Mouse (Mus musculus) right cerebral cortex, adult 18-20 months (tissue): ENCODE measurements around the gene Tmem100.

ENCODE experiments used
- DNase-seq: peaks from one replicate; pipeline ENCODE4 v3.0.0; 2022; ENCODE audit warnings: mixed read lengths

The Tmem100 gene

DNA sequence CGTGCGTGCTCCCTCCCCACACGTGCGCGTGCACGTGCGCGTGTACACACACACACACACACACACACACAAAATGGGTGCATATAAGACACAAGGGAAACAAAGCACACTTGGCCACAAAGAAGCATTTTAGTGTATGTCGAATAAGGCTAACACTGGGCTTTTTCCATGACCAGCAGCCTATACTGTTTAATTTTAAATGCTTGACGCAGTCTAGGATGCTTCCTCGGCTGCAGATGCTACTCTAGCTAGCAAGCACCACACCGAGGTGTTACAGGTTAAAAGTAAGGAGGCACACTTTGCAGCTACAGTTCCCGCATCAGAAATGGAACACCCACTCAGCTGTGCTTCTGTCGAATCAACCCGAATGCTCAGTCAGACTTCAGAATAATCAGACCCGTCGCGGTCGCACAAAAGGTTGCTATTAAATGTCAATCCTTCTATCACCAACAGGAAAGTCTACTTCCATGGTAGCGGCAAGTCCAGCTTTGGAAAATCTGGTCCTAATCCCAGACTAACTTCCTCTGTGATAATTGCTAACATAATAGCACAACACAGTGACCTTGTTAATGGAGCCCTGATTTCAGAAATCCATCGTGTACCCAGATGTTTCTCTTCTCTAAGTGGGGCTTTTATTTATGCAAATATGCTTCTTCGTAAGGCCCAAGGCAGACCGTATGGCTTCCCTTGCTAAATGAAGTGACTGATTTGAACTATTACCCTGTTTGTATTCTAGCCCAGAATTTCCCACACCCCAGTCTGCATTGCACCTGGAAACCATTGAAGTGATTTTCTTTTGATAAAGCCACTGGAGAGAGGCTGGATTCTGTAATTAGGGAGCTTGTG is 36.5 kb downstream of the Tmem100 start:
- DNase-seq = no peak

GRCm38 (mm10) chr11:90071747-90072146 is 41.6 kb downstream of the Tmem100 start:
- DNase-seq = no peak

DNA sequence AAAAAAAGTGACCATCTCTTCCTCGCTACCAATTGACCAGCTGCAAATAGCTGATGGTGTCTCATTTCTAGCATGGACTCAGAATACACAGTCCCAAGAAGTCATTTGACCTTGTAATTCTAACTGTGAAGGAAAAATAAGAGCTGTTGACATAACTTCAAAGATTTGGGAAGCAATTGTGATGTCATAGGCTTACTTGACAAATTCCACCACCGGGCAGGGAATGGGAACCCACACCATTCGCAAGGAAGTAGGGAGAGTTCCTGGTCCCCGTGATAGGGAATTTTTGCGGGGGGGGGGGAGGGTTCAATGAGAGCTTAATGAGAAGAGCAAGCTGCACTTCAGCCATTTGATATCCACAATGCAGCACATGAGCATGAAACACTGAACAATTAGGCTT is 43.1 kb downstream of the Tmem100 start:
- no peak for DNase-seq

DNA sequence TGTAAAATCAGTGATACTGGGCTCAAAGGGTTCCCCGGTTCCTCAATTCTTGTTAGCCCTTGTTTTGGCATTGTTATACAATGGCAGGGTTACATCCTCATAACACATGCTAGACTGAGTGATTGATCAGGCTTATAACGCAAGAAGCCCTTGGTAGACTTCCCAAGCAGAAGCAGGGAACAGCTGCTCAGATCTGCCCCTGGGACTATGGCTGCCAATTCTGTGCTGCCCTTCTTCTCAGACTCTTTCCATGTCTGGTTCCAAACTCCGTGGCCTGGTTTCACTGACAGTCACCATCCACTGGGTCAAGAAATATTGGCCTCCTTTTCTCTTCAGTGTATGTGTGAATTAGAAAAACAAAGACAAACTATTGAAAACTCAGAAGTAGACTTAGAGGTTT is 46.5 kb downstream of the Tmem100 start:
- no peak for DNase-seq

DNA sequence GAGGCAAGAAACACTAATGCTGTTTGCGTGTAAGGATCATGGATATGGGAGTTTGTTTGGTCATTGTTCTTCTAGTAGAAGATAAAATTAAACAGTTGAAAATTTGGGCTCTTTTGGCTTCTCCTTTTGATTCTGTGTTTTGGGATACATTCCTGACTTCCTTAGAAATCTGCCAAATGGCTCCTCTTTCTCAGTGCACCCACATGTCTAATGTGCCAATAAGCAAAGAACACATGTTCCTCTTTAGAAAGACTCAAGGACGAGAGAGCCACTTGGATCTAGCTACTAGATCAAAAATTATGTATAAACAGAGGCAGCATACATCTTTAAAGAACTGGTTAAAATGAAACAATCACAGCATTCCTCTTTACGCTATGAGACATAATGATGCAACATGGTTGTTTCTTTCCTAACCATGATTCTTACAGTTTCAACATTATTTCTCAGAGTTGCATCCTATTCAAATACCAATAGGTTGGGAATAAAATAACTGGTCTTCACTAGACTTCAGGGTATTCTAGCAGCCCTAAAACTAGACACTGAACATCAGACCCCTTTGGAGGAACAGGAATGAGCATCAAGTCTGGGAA is 50.6 kb downstream of the Tmem100 start:
- DNase-seq = no peak

GRCm38 (mm10) chr11:90081820-90082596 is 51.9 kb downstream of the Tmem100 start:
- DNase-seq = no peak

DNA sequence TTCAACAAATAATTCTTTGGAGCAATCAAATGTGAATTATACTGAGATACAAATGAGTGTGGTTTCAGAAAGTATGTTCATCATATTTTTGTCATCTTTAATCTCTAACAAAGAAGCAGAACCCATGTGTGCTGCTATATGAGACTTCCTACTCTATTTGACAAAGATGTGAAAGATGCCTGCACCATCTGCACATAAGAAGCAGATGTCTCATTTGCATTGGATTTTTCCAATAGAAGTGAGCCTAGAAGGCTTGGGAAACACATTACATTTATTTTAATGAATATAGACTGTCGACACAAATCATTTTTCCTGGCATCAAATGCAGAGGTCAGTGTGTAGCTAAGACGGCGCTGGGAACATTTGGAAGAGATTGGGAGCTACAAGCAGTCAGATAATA is 52.9 kb downstream of the Tmem100 start:
- DNase-seq = peak; percentile 13

- no peak for DNase-seq
Measured at GRCm38 (mm10) chr11:90084166-90084565, 54.0 kb downstream of the Tmem100 start.
